Mouse (Mus musculus): Measurements from ENCODE around the gene Ppp6r2.

Ppp6r2 gene

GRCm38 (mm10) chr15:89334774-89335537 lies 123.6 kb downstream of the Ppp6r2 start:
- no peak for TF ChIP-seq GATA4 (IDR thresholded peaks at IDR 0.05; ENCODE audit: insufficient replicate concordance, low read length)

- TF ChIP-seq GATA4 (IDR thresholded peaks at IDR 0.05; ENCODE audit: insufficient replicate concordance, low read length) = no peak
Observed at GRCm38 (mm10) chr15:89336422-89336821, 125.1 kb downstream of the Ppp6r2 start.

Data from liver, adult (tissue).